Mouse (Mus musculus): ENCODE data around the gene Cry1.

Cry1 gene

GRCm38 (mm10) chr10:85157451-85157850, 27.4 kb downstream of the Cry1 start:
- WGBS, result 93% methylated on average over 7 of the region's 7 CpGs

- WGBS, result 7% methylated on average over 2 of the region's 2 CpGs
Measured at GRCm38 (mm10) chr10:85154195-85154594, 30.7 kb downstream of the Cry1 start.

GRCm38 (mm10) chr10:85149226-85149625, 35.6 kb downstream of the Cry1 start:
- 91% methylated on average over 5 of the region's 5 CpGs for WGBS

GRCm38 (mm10) chr10:85146282-85146681, 38.6 kb downstream of the Cry1 start:
- WGBS, result 91% methylated on average over 14 of the region's 14 CpGs

- WGBS, result 94% methylated on average over 9 of the region's 9 CpGs
Measured at GRCm38 (mm10) chr10:85141465-85141864, 43.4 kb downstream of the Cry1 start.

- WGBS, result 94% methylated on average over 6 of the region's 6 CpGs
Measured at GRCm38 (mm10) chr10:85136573-85136972, 48.3 kb downstream of the Cry1 start.

GRCm38 (mm10) chr10:85128453-85128852, 56.4 kb downstream of the Cry1 start:
- 19% methylated on average over 7 of the region's 7 CpGs for WGBS

- 3% methylated on average over 20 of the region's 20 CpGs for WGBS
Measured at GRCm38 (mm10) chr10:85127395-85128287, 57.2 kb downstream of the Cry1 start, which contains the start of gene Mterf2. TSS of gene Mterf2 (minus strand) at chr10:85128027.

GRCm38 (mm10) chr10:85125184-85125583, 59.7 kb downstream of the Cry1 start:
- 84% methylated on average over 13 of the region's 13 CpGs for WGBS

- 91% methylated on average over 4 of the region's 4 CpGs for WGBS
Measured at GRCm38 (mm10) chr10:85114409-85114808, 70.5 kb downstream of the Cry1 start.

GRCm38 (mm10) chr10:85103085-85103885, 81.6 kb downstream of the Cry1 start:
- under 1% methylated on average over 34 of the region's 34 CpGs for WGBS

GRCm38 (mm10) chr10:85102247-85103084, 82.4 kb downstream of the Cry1 start, which contains the start of the genes Fhl4 and Tmem263:
TSS of gene Fhl4 (minus strand) at chr10:85102495.
TSS of gene Tmem263 (plus strand) at chr10:85102627.
- 1% methylated on average over 90 of the region's 96 CpGs for WGBS

GRCm38 (mm10) chr10:85101841-85102240, 83.0 kb downstream of the Cry1 start:
- WGBS, result 2% methylated on average over 10 of the region's 10 CpGs
